Mouse (Mus musculus) frontal cortex, adult 2 months (tissue): ENCODE data around the gene Zbtb8os. TPM values are rescaled to one million over a fixed set of nuclear protein-coding genes. Genes with fewer than 3 reads are reported as not detected.

ENCODE experiments used
- DNase-seq, 2 experiments: peaks; one replicate each; pipeline ENCODE4 v3.0.0; 2022; ENCODE audit warnings: low spot score in 1 of 2; ENCODE audit errors: extremely low spot score in 1 of 2
- polyA plus RNA-seq: library from polyadenylated mRNA; depleted of rRNA; stranded (reverse); fragments of >200 nt; gene quantifications from 2 replicates; pipeline ENCODE4 v1.2.3, GENCODE M21; 2012

The Zbtb8os gene
- polyA plus RNA-seq, 1 experiment, result 31.1 TPM

DNA sequence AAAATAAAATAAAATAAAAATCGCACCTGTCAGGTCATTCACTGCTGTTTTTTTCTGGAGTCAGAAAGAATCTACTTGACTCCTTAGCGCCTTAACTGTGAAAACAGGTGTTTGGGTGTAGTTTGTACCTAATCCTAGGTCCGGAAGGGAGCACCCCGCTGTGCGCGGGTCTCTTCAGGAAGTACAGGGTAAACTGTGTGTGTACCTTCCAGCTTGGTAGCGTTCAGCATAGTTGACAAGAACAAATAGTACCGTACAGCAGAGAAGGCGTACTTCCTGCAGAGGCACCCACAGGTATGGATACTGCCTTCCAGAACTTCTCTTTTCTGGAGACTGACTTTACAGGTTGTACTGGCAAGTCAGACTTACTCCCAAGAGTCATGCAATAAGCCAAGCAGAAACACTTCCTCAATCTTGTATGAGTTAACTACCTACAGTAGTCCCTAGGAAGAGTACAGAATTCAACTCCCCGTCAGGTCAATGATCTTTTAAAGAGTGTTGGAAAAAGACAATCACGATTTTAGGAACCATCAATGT lies 38.8 kb downstream of the Zbtb8os start:
- DNase-seq, result no peak

DNA sequence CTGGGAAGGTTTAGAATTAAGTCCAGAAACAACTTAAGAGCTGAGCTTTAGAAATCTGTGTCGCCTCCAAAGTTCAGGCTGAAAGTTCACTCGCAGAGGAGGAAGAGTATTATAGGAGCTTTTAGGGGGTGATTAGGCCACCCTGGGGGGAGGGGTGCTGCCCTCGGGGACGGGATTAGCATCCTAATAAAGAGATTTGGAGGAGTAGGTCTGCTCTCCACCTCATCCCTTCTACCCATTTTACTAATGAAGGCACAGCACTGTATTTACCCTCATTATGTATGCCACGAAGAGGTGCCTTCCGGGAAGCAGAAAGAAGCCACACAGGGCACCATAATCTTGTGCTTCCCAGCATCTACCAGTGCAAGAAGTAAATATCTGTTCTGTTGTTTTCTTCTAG lies 39.5 kb downstream of the Zbtb8os start:
- no peak for DNase-seq

DNA sequence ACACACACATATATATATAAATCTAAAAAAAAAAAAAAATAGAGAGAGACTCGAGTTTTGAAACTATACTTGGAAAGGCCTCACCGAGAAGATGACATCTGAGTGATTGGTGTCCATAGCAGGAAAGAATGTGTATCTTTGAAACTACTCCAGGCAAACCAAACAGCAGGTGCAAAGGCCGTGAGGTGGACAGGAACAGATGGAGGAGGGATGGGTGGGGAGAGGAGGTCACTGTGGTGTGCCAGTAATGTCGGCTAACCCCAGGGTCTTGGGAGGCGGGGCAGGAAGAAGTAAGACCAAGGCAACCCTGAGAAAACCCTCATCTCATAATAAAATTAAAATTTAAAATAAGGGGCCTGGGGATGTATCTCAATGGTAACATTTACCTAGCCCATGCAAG lies 40.3 kb downstream of the Zbtb8os start:
- no peak for DNase-seq

DNA sequence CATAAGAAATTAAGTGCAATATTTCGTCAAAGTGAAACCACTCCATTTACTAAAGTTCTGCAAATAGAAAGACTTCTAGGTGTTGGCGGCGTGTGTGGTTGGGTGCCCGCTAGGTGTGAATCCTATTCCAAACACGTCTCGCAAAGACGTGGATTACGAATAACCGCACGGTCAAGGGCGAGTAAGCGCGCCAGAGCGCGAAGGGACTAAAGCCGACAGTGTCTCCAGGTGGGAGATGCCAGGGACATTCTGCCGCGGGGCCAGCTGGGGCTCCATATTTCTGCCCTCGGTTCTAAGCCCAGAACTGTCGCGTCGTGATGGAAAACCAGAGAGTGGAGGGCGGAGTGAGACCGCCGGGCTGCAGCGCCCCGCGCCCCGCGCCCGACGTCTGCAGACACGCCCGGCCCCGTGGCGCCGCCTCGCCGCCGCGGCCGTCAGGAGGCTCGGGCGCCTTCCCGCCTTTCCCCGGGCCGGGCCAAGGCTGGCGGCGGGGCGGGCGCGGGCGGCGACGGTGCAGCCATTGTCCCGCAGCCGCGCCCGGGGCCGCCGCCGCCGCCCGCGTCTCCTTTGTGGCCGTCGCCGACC lies 41.6 kb downstream of the Zbtb8os start:
- peak in 1 of 2 experiments; percentile 31 for DNase-seq

DNA sequence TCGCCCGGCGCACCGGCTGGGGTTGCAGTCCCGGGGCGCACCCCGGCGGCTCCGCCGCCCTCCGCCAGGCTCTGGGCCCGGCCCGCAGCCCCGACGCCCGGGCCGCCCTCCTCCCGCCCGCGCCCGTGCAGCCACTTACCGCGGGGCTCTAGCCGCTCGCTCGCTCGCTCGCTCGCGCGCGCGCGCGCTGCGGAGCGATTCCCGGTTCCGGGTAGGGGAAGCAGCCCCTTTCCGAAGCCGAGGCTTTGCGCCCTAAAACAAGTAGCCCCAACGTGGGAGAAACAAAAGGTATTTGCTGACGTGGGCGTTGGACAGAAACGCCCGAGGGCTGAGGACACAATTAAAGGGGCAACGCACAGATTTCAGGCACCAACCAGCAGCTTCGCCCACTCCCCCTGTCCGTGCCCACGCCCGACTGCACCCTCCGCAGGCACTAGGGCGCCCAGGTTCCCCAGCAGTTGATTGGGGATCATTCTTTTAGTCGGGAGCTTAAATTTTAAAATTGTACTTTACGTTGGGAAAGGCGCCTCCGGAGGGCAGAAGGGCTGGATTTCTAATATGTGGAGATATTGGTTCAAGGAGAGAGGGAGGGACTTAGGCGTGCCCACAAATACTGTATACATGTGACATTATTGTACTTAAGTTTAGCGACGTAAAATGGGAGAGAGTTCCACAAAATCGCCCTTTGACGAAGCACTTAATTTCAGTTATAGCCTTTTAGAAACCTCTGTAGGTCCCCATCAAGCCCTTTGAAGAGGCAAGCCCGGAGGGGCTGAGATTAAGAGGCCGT lies 42.3 kb downstream of the Zbtb8os start, which contains the start of gene Zbtb8a:
Gene Zbtb8a, minus strand, starts transcription at position 516 of the 790 bp plus-strand sequence.
- DNase-seq, result peak in 1 of 2 experiments; percentile 24

DNA sequence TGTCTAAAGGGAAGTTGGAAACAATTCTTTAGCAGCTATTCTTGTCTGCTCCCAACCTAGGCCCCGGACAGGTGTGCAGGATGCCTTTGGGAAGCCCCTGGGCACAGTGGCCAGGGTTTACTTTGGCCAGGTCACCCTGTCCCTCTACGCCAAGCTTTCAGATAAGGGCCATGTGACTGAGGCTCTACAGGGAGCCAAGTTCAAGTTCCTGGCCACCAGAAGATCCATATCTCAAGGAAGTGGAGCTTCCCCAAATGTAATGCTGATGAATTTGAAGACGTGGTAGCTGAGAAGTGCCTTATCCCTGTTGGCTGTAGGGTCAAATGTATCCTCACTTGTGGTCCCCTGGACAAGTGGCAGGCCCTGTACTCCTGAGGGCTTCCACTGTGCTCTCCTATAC lies 44.3 kb downstream of the Zbtb8os start:
- DNase-seq, result no peak

DNA sequence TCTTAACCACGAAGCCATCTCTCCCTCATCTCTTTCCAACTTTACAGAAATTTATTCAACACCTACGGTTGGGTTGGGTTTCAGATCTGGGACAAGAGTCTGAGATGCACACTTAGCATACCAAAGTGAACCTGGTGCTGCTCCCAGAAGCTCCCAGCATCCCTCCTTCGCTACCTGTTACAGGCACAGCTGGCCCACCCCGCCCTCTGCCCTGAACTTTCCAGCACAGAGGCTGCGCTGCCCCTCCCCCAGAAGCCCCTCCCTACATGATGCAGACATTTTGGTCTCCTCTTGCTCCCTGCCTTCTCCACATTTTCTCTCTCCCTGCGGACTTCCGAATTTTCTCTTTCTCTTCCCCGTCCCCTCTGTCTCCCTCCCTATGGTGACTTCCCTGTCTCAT lies 45.7 kb downstream of the Zbtb8os start:
- DNase-seq, result peak in 1 of 2 experiments; percentile 30

DNA sequence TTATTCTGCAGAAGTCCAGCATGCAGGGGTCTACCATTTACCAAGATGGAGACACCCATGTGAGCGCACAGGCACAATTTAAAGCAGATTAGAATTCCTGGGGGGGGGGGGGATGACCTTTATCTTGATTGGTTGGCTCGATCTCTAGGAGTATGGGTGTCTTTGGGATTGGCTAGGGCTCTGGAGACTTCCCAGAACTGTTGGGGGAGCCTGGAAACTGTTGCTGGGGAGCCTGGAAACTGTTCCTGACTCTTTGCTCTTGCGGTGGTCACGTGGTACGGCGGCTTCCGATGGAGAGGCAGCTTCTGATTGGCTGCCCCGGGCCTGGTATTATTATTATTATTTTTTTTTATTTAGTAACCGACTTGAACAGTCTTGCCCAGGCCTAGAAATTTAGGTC lies 46.5 kb downstream of the Zbtb8os start:
- no peak for DNase-seq

DNA sequence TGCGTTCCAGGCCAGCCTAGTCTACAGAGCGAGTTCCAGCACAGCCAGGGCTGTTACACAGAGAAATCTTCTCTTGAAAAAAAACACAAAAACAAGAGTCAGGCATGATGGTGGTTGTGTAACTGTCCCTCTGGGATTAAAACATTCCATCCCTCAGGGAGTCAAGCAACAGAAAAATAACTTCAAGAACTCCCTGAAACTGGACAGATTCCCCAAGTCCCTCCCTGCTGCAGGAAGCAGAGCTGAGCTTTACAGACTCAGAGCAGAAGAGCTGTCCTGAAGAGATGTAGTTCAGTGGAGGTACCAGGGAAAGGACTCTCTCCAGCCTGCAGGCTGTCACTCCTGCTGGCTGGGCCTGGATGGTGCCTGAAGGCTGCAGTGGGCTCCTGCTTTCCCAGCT lies 47.0 kb downstream of the Zbtb8os start:
- DNase-seq, result no peak

DNA sequence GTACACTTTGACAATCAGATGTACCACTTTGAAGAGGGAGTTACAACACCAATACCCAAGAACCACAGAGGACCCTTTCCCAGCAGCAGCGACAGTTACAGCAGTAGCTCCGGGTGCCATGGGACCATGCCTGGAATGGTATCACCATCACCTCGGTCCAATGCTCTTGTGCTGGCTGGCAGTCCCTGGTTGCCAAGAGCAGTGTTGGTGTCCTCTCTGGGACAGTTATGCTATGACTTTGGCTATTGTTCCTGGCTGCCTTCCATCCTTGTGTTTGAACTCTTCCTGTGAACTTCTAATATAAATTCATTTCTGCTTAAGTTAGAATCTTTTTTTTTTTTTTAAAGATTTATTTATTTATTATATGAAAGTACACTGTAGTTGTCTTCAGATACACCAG lies 48.1 kb downstream of the Zbtb8os start:
- no peak for DNase-seq

DNA sequence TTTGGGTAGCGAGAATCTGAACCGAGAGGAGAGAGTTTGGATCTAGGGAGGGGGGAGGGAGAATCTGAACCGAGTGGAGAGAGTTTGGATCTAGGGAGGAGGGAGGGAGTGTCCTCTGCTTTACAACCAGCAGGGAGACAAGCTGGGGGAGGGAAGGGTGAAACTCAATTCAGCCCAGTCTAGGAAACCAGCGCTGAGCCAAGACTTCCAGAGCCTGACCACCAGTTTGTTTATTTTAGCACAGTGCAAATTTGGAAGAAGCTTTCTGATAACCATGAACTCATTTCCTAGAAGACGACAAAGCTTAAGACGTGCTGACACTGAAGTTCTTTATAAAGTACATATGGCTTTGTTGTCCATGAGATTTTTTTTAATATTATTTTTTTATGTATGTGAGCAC lies 48.9 kb downstream of the Zbtb8os start:
- no peak for DNase-seq

DNA sequence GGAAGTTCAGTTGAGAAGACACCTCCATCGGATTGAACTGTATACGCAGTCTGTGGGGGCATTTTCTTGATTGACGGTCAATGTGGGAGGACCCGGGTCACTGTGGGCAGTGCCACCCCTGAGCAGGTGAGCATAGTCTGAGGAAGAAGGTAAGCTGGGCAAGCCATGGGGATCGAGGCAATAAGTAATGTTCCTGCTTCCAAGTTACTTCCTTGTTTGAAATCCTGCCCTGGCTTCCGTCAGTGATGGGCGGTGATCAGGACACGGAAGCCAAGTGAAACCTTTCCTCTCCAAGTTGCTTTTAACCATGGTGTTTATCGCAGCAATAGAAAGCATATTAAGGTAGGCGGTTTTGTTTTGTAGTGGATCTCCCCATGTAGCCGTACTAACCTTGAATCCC lies 50.2 kb downstream of the Zbtb8os start:
- no peak for DNase-seq

DNA sequence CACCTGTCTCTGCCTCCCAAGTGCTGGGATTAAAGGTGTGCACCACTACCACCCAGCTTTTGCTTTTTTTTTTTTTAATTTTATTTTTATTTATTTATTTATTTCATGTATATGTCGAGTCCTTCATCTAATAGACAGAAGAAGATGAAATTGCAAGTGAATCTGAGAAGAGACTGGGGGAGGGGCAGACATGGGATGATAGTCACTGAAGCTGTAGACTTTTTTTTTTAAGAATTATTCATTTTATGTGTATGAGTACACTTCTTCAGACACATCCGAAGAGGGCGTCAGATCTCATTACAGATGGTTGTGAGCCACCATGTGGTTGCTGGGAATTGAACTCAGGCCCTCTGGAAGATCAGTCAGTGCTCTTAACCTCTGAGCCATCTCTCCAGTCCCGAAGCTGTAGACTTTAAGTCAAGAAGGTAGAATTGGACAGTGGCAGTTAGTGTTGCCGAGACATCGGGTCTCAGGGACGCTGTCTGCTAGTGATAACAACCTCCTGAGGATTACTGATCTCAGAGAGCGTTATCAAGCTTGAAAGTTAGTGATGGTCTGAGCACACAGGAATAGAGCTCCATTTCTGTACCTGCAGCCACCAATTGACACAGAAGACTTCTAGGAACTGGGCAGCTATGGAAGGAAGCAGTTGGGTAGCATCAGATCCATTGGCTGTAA lies 50.9 kb downstream of the Zbtb8os start:
- no peak for DNase-seq

DNA sequence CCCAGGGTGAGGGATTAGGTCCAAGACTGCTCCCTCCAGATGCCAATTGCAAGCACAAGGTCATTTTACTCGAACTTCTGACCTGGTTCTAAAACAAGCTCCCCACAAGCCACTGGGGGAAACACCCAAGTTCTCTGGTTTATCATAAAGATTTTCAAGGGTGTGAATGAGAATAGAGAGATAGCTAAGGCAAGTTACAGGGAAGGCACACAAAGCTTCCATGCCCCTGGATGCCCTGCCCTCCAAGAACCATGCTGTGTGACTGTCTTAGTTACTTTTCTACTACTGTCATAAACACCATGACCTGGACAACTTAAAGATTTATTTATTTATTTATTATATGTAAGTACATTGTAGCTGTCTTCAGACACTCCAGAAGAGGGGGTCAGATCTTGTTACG lies 51.5 kb downstream of the Zbtb8os start:
- no peak for DNase-seq

DNA sequence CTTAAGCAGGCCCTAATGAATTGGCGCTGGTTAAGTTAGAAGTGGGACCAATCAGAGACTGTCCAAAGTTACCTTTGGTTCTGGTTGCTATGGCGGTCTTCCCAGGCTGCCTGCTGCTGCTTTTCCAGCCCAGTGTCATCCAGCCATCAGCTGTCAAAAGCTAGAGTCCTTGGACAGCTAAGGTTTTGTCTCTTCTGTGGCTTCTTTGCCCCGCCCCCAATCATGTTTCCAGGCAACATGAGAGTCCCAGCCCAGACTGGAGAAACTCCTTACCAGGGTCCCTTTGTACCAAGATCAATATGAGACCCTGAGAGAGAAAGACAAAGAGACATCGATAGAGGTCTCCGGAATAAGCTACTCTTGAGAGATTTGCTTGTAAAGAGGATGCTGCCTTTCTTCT lies 52.9 kb downstream of the Zbtb8os start:
- no peak for DNase-seq

DNA sequence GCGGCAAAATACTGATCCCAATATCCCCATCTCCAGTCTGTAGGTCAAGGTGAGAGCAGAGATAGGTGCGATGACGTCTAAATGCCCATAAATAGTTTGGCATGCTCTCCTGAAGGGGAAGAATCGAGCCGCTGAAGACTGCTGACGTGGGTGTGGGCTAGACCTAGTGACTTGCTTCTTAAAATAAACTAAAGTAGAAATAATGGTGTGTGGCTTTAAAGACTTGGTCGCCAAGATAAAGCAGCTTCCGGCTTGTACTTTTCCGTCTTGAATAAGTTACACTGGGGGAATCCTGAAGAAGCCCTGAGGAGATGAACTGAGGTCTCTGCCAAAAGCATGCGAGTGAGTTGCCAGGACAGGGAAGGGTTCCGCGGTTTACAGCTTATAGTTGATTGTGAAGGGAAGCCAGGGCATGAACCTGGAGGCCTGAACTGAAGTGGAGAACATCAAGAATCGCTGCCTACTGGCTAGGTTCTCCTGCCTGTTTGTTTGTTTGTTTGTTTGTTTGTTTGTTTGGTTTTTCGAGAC lies 54.8 kb downstream of the Zbtb8os start:
- no peak for DNase-seq

DNA sequence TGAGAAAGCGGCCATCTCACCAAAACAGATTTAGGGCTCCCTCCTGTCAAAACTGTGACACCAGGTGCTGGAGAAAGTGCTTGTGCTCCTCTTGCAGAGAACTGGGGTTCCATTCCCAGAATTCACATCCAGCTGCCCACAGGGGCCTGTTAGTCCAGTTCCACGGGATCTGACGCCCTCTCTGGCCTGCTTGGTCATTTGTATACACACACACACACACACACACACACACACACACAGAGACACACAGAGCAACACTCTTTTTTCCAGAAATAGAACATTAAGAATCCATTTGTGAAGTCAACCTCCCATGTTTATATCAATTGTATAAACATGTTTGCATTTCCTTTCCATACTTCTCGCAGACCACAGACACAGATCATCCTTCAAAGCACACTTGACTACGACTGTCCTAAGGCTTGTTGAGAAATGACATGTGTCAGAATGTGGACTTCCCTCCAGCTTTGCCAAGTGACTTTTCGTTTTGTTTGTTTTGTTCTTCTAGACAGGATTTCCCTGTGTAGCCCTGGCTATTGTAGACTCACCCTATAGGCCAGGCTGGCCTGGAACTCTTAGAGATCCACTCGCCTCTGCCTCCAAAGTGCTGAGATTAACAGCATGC lies 55.6 kb downstream of the Zbtb8os start:
- no peak for DNase-seq

DNA sequence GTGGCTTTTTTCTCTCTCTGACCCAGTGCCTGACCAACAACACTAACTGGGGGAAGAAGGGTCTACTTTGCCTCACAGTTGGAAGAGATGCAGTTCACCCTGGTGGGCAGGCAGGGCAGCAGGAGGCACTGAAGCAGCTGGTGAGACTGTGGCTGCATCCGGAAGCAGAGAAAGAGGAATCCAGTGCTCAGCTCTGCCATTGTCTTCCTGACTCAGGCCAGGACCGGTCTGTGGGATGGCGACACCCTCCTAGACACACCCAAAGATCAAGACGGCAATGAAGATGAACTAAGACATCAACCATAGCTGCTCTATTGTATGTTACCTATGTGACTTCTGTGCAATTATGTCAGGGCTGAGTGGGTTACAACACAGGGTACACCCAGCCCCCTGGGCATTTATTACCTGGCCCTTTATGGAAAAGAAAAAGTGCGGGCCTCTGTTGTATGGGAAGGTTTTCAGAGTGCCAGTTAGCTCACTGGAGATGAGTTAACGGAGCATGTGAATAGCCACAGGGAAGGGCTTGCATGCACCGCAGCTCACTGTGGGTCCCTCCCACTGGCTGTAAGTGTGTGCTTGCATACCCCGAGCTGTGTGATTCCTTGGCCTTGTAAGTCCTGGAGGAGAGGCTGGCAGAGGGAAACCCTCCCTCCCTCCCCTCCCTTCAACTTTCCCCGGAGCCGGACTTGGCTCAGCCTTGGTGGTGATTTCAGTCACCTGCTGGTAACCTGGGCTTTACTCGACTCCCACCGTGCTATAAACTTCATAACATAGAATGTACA lies 58.8 kb downstream of the Zbtb8os start:
- DNase-seq, result no peak

DNA sequence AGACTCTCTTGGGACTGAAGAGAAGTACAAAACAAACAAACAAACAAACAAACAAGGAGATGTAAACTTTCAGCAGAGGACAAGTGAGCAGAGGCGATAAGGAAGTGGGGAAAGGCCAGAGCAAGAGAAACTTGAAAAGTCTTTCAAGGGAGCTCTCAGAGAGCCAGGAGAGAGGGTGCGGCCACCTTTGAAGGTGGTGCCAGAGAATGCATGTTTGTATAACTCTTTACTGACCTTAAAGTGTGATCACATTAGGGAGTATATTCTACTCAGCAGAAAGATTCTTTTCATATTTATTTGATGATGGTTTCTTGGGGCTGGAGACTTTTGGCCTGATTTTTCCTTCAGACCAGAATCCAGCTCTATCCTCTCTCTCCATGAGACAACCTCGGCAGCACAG lies 61.5 kb downstream of the Zbtb8os start:
- DNase-seq, result no peak

DNA sequence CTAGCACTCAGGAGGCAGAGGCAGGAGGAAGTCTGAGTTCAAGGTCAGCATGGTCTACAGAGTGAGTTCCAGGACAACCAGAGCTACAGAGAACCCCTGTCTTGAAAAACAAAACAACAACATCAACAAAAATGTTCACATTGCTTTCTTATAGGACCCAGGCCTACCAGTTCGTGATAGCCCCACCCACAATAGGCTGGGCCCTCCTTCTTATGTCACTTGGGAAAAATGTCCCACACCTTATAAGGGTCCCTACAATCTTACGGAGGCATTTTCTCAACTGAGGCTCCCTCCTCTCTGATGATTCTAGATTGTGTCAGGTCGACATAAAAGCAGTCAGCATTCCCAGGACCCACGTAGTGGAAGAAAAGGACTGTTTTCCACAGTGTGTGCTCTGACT lies 64.3 kb downstream of the Zbtb8os start:
- no peak for DNase-seq
